Mouse (Mus musculus): ENCODE results near the gene Pole. TPM values are rescaled to one million over a fixed set of nuclear protein-coding genes. Genes with fewer than 3 reads are reported as not detected.
A peak's percentile ranks its signal among the peaks of the same experiment; 100 is the strongest.

Pole gene
- polyA plus RNA-seq, 1 experiment from 2014 or later = 30.1 TPM

- Histone ChIP-seq H3K4me1 (replicated peaks; ENCODE audit: control insufficient read depth, insufficient read depth, low read length) (peaks cover 3% of the 10 kb centered on the region; the same call in 1 of the 2 replicates), H3K36me3 (ENCODE audit: control insufficient read depth, insufficient read depth, low read length) (peaks cover 7% of the 10 kb centered on the region; the same call in 1 of the 2 replicates), H3K9ac (ENCODE audit: low read depth, low read length) (no peak overlapping the region), H3K27ac (ENCODE audit: low read depth, low read length) (no peak overlapping the region), H3K27me3 (ENCODE audit: control insufficient read depth, insufficient read depth, low read length) (no peaks in the 10 kb centered on the region), H3K9me3 (ENCODE audit: control insufficient read depth, low read length) (no peaks in the 10 kb centered on the region), H3K4me3 (ENCODE audit: low read depth, low read length) (no peak overlapping the region), H3K4me2 (replicated peaks; ENCODE audit: low read depth, low read length) (no peak overlapping the region)
- 88% methylated on average over 4 of the region's 4 CpGs for WGBS
- ATAC-seq (ENCODE audit: low FRiP score) (no peak), DNase-seq (ENCODE audit: low spot score) (no peak)
Observed at GRCm38 (mm10) chr5:110379823-110380222, 93.7 kb downstream of the Pole start.

GRCm38 (mm10) chr5:110384491-110384890 is 98.4 kb downstream of the Pole start:
- peaks cover 4% of the 10 kb centered on the region; the same call in 1 of the 2 replicates for H3K4me1 ChIP-seq (replicated peaks; ENCODE audit: control insufficient read depth, insufficient read depth, low read length)
- no peak overlapping the region for H3K9ac ChIP-seq (ENCODE audit: low read depth, low read length)
- peak overlapping the region; percentile 50; the same call in 1 of the 2 replicates for H3K4me2 ChIP-seq (replicated peaks; ENCODE audit: low read depth, low read length)
- no peaks in the 10 kb centered on the region for H3K36me3 ChIP-seq (ENCODE audit: control insufficient read depth, insufficient read depth, low read length)
- DNase-seq (ENCODE audit: low spot score) (no peak), ATAC-seq (ENCODE audit: low FRiP score) (no peak)
- 81% methylated on average over 6 of the region's 6 CpGs for WGBS
- H3K9me3 ChIP-seq (ENCODE audit: control insufficient read depth, low read length) = no peaks in the 10 kb centered on the region
- no peak overlapping the region for H3K27ac ChIP-seq (ENCODE audit: low read depth, low read length)
- H3K27me3 ChIP-seq (ENCODE audit: control insufficient read depth, insufficient read depth, low read length) = peaks cover 5% of the 10 kb centered on the region; the same call in 1 of the 2 replicates
- H3K4me3 ChIP-seq (ENCODE audit: low read depth, low read length) = no peak overlapping the region

- 59% methylated on average over 4 of the region's 4 CpGs for WGBS
Observed at GRCm38 (mm10) chr5:110385263-110385662, 99.2 kb downstream of the Pole start.

GRCm38 (mm10) chr5:110386371-110387330 is 100.5 kb downstream of the Pole start:
- H3K27ac ChIP-seq (ENCODE audit: low read depth, low read length) = peak overlapping the region; percentile 51

More at GRCm38 (mm10) chr5:110385263-110385662, 99.2 kb downstream of the Pole start:
- no peak for ATAC-seq (ENCODE audit: low FRiP score)
- no peaks in the 10 kb centered on the region for H3K36me3 ChIP-seq (ENCODE audit: control insufficient read depth, insufficient read depth, low read length)
- H3K9ac ChIP-seq (ENCODE audit: low read depth, low read length) = no peak overlapping the region
- peaks cover 4% of the 10 kb centered on the region; the same call in 1 of the 2 replicates for H3K4me1 ChIP-seq (replicated peaks; ENCODE audit: control insufficient read depth, insufficient read depth, low read length)
- no peak for DNase-seq (ENCODE audit: low spot score)
- peaks cover 5% of the 10 kb centered on the region; the same call in 1 of the 2 replicates for H3K27me3 ChIP-seq (ENCODE audit: control insufficient read depth, insufficient read depth, low read length)
- H3K4me2 ChIP-seq (replicated peaks; ENCODE audit: low read depth, low read length) = peak overlapping the region; percentile 50
- no peaks in the 10 kb centered on the region for H3K9me3 ChIP-seq (ENCODE audit: control insufficient read depth, low read length)
- peak overlapping the region; percentile 58 for H3K4me3 ChIP-seq (ENCODE audit: low read depth, low read length)
- no peak overlapping the region for H3K27ac ChIP-seq (ENCODE audit: low read depth, low read length)

More at GRCm38 (mm10) chr5:110386371-110387330, 100.5 kb downstream of the Pole start:
- Histone ChIP-seq H3K9ac (ENCODE audit: low read depth, low read length) (peak overlapping the region; percentile 66), H3K36me3 (ENCODE audit: control insufficient read depth, insufficient read depth, low read length) (no peaks in the 10 kb centered on the region), H3K27me3 (ENCODE audit: control insufficient read depth, insufficient read depth, low read length) (peaks cover 5% of the 10 kb centered on the region; the same call in 1 of the 2 replicates), H3K4me1 (replicated peaks; ENCODE audit: control insufficient read depth, insufficient read depth, low read length) (peaks cover 4% of the 10 kb centered on the region; the same call in 1 of the 2 replicates), H3K4me3 (ENCODE audit: low read depth, low read length) (peak overlapping the region; percentile 58), H3K4me2 (replicated peaks; ENCODE audit: low read depth, low read length) (peak overlapping the region; percentile 50), H3K9me3 (ENCODE audit: control insufficient read depth, low read length) (no peaks in the 10 kb centered on the region)
- ATAC-seq (ENCODE audit: low FRiP score) (peak; percentile 88), DNase-seq (ENCODE audit: low spot score) (peak; percentile 82)
- 1% methylated on average over 81 of the region's 90 CpGs for WGBS

Other genes starting within 250 kb of the Pole start
- gene Gm17655, start 213.8 kb upstream of the Pole start, polyA plus RNA-seq (2014; fragmentation: Nextera tagmentation; extraction: Ambion mirVana) = 5.5 and 6.4 TPM in 2 replicates
- gene Gm35315, start 191.9 kb upstream of the Pole start, polyA plus RNA-seq (2014; fragmentation: Nextera tagmentation; extraction: Ambion mirVana) = 0.80 and 1.0 TPM in 2 replicates
- gene Plcxd1, start 186.3 kb upstream of the Pole start, polyA plus RNA-seq (2014; fragmentation: Nextera tagmentation; extraction: Ambion mirVana) = 0.64 and 0.76 TPM in 2 replicates
- gene Gtpbp6, start 178.1 kb upstream of the Pole start, polyA plus RNA-seq (2014; fragmentation: Nextera tagmentation; extraction: Ambion mirVana) = 26.6 and 29.5 TPM in 2 replicates
- 8.6 and 10.7 TPM in 2 replicates for gene Zfp605, start 176.2 kb upstream of the Pole start, polyA plus RNA-seq (2014; fragmentation: Nextera tagmentation; extraction: Ambion mirVana)
- 86.9 and 88.5 TPM in 2 replicates for gene Chfr, start 150.5 kb upstream of the Pole start, polyA plus RNA-seq (2014; fragmentation: Nextera tagmentation; extraction: Ambion mirVana)
- gene Golga3, start 109.6 kb upstream of the Pole start, polyA plus RNA-seq (2014; fragmentation: Nextera tagmentation; extraction: Ambion mirVana) = 21.0 and 26.0 TPM in 2 replicates
- gene Ankle2, start 55.3 kb upstream of the Pole start, polyA plus RNA-seq (2014; fragmentation: Nextera tagmentation; extraction: Ambion mirVana) = 38.7 and 46.5 TPM in 2 replicates
- 88.9 and 94.3 TPM in 2 replicates for gene Pgam5, start 16.4 kb upstream of the Pole start, polyA plus RNA-seq (2014; fragmentation: Nextera tagmentation; extraction: Ambion mirVana)
- 7.9 and 10.0 TPM in 2 replicates for gene Pxmp2, start 120 bp upstream of the Pole start, polyA plus RNA-seq (2014; fragmentation: Nextera tagmentation; extraction: Ambion mirVana)
- 0.67 and 0.91 TPM in 2 replicates for gene P2rx2, start 56.9 kb downstream of the Pole start, polyA plus RNA-seq (2014; fragmentation: Nextera tagmentation; extraction: Ambion mirVana)
- gene Lrcol1, start 58.4 kb downstream of the Pole start, polyA plus RNA-seq (2014; fragmentation: Nextera tagmentation; extraction: Ambion mirVana) = not detected in 2 replicates
- 15.8 and 17.5 TPM in 2 replicates for gene Fbrsl1, start 162.2 kb downstream of the Pole start, polyA plus RNA-seq (2014; fragmentation: Nextera tagmentation; extraction: Ambion mirVana)

Measured in hindbrain, embryonic 11.5 days (tissue).